Mouse (Mus musculus) CD4-positive, CD25-positive, alpha-beta regulatory T cell, adult 4 months (primary cell): Measurements from ENCODE around the gene Sh2d6. TPM values are rescaled to one million over a fixed set of nuclear protein-coding genes. Genes with fewer than 3 reads are reported as not detected.
"Not testable (repeated sequence)": the region's sequence is repeated elsewhere in the genome, so short reads cannot be mapped to it uniquely, and the experiment has no call there.

ENCODE experiments used
- ATAC-seq: one replicate; pipeline ENCODE4 v1.8.0; 2017
- polyA plus RNA-seq, 2 experiments: library from polyadenylated mRNA; unstranded; fragments of 100-300 nt; shearing (Covaris generic); gene quantifications; one replicate each; pipeline ENCODE4 v1.2.1; 2017

The Sh2d6 gene
- polyA plus RNA-seq, 2 experiments from 2014 or later: not detected

DNA sequence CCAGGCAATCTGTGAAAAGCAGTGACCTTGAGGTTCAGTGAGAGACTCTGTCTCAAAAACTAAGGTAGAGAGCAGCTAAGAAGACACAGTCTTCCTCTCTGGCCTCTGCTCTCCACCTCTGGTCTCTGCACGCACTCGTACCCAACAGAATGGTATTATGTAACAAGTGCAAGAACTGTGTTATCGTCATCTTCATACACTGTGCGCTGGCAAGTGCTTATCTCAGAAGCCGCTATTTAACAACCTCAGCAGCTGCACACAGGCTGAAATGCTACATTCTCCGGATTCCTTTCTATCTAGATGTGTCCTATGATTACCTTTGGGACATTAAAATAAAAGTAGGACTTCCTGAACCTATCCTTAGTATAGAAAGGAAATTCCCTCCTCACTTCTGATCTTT is 28.6 kb downstream of the Sh2d6 start:
- ATAC-seq: no peak

DNA sequence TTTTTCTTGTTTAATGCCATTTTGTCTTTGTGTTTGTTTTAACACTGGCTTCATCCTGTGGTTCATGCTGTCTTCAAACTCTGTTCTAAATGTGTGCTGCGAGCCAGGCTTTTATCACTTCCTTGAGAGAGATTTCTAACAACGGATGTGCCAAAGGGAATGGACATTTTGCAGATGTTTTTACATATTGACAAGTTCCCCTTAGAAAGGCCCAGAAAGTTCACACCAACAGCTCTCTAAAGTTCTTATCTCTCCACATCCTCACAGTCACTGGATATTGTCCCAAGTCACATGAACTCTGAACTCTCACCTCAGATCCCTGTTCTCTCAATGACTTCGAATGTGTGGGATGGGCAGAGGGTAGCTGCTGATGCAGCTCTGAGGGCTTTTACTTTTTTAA is 30.4 kb downstream of the Sh2d6 start:
- ATAC-seq: no peak

DNA sequence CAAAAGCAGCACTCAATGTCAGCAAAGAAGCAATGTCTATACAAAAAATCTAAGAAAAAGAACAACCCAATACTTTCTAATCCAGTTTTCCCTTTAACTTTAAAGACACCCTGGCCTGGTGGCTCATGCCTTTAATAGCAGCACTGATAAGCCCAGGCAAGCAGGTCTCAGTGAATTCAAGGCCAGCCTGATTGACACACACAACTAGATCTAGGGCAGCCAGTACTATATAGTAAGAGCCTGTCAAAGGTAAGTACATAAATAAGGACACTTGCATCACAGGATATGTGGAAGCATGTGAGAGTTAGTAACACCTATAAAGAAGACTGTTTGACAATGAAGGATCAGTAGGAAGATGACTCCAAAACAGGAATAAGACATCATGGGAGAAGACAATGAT is 32.0 kb downstream of the Sh2d6 start:
- no peak for ATAC-seq

- no peak for ATAC-seq
These were observed 32.7 kb downstream of the Sh2d6 start for GRCm38 (mm10) chr6:72488850-72489249.

- ATAC-seq: no peak
These were observed 34.2 kb downstream of the Sh2d6 start for GRCm38 (mm10) chr6:72487282-72487681.

DNA sequence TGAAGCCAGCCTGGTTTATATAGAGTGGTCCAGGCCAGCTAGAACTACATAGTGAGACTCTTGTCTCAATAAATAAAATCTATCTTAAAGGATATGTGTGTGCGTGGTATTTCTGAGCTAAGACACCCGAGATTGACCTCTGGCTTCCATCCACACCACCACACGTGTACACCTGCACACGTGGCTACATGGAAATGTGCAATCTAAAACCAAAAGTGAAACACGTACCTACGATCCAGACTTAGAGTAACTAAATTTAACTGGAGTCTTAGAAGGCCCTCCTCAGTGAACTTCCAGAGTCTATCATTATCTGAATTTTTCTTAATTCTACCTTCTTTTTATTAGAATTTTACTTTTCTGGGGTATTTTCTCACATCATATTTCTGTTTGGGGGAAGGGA is 35.2 kb downstream of the Sh2d6 start:
- peak; percentile 75 for ATAC-seq

DNA sequence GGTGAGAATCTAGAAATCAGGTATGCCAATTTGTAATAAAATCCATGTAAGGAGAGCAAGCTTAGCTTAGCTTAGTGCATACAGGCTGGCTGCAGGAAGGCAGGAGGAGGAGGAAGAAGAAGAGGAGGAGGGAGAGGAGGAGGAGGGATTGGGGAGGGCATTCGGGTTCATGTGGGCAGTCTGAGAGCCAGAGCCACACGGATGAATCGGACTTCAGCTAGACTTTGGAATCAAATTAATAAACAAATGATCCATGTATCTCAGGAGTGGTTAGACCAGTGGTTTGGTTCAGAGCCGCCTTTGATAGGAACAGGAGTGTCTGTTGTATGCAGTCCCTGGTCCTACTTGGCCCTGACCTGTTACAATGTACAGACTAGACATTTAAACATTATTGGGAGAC is 36.6 kb downstream of the Sh2d6 start:
- no peak for ATAC-seq

- ATAC-seq: no peak
These were observed 39.4 kb downstream of the Sh2d6 start for GRCm38 (mm10) chr6:72482156-72482555.

DNA sequence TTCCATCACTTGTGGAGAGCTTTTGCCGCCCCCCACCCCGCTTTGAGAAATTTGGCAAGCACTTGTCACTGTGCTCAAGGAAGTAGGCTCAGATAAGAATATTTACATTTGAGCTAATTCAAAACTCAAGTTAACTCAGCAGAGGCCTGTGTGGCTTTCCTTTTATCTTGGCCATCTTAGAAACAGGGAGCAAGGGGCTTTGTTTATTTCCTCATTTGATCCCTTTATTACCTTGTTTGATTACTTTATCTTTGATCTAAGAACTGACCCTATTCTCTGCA is 41.1 kb downstream of the Sh2d6 start:
- ATAC-seq: no peak

DNA sequence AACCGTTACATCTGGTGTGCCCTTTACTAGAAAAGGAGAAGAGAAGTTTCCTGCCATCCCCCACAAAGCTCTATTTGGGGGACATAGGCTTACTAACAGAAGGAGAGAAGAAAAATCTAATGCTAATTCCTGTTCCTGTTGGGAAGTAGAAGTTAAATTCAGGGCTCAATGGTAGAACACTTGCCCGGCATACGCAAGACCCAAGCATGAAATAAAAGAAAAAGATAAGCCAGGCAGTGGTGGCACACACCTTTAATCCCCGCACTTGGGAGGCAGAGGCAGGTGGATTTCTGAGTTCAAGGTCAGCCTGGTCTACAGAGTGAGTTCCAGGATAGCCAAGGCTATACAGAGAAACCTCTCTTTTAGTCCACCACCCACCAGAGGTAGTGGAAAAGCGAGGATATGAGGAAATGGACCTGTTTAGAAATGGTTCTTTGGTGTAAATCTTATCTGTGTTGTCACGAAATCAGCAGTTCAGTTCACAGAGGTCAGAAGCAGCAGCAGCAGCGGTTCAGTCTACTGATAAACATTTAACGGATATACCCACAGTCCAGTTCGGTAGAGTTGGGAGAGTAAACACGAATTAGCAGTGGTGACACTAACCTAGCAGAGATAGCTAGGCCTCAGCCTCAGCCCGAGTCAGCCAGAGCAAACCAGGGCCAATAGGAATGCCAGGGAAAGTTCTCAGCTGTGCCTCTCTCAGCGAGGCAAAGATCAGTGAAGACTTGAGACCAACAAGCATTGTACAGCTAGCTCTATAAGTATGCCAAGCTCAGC is 41.7 kb downstream of the Sh2d6 start:
- no peak for ATAC-seq

DNA sequence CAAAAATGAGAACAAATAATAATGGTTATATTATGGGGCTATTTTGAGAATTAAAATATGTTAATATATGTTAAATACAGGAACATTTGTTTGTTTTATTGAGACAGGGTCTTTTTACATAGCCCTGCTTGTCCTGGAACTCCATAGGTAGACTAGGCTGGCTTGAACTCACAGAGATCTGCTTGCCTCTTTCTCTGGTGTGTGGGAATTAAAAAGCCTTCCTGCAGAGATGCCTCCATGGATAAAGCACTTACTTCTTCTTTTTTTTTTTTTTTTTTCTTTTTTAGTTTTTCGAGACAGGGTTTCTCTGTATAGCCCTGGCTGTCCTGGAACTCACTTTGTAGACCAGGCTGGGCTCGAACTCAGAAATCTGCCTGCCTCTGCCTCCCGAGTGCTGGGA is 42.8 kb downstream of the Sh2d6 start:
- ATAC-seq: not testable (repeated sequence)

GRCm38 (mm10) chr6:72477621-72478020 is 43.9 kb downstream of the Sh2d6 start:
- no peak for ATAC-seq

GRCm38 (mm10) chr6:72476836-72477235 is 44.7 kb downstream of the Sh2d6 start:
- ATAC-seq: no peak

- no peak for ATAC-seq
These were observed 46.1 kb downstream of the Sh2d6 start for GRCm38 (mm10) chr6:72475221-72475985.

DNA sequence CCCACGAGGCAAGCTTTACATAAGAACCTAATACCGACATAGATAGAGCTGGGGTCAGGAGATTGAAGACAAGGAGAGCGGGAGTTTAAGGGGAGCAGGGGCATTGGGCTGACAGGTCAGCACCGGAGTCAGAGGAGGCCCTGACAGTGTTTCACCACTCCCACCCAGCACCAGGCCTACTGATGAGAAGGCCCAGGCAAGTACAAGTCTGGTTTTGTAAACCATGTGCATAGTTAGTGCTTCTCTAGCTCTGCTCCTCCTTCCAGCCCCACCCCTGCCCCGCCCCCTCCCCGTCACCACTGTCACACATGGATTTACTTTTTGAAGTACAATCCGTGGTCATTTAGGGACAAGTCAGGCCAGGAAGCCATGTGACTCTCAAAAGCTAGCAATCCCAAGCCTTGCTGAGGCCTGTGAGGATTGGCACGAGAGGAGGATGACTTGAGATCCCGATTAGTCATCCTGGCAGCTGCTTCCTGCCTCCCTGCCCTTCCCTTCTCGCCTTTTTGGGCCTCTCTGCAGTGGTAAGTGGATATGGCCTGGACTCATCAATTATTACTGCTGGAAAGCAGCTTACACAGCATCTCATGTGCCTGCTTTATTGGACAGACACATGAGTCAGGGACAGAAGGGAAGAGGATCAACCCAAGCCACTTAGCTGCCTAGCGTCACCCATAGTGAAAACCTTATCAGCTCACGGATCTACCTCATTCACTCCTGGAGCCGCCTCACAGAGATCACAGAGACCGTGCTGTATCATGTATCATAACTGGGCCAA is 48.1 kb downstream of the Sh2d6 start:
- no peak for ATAC-seq

DNA sequence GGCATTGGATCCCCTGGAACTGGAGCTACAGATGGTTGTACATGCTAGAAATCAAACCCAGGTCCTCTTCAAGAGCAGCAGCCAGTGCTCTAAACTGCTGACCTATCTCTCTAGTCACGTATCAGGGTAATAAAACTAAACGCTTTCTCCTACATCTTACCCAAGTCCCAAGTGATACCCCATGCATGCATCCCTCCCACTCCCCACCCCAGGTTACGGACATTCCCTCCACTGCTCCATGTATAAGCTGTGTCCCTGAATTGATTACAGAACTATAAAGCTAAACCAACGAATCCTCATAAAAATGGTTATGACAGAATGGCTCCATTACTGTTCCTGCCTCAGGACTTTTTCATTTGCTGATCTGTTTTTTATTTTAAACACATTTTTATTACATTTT is 55.3 kb downstream of the Sh2d6 start:
- ATAC-seq: no peak

- ATAC-seq: no peak
These were observed 55.9 kb downstream of the Sh2d6 start for GRCm38 (mm10) chr6:72465361-72466157.

Other genes starting within 250 kb of the Sh2d6 start
- not detected for gene Sftpb, start 217.1 kb downstream of the Sh2d6 start, polyA plus RNA-seq
- 10 to 100 TPM; 19.2 to 19.7 TPM for gene Usp39, start 176.5 kb downstream of the Sh2d6 start, polyA plus RNA-seq
- gene 0610030E20Rik, start 174.4 kb downstream of the Sh2d6 start, polyA plus RNA-seq: 10 to 100 TPM; 17.7 to 18.4 TPM
- 1 to 10 TPM in 1 of 2 experiments, under 1 TPM in 1; 0.57 to 1.6 TPM for gene Tmem150a, start 166.3 kb downstream of the Sh2d6 start, polyA plus RNA-seq
- 100 to 1,000 TPM; 141 to 148 TPM for gene Rnf181, start 154.8 kb downstream of the Sh2d6 start, polyA plus RNA-seq
- gene Vamp5, start 141.2 kb downstream of the Sh2d6 start, polyA plus RNA-seq: 10 to 100 TPM; 66.7 to 70.3 TPM
- 100 to 1,000 TPM; 326 to 346 TPM for gene Vamp8, start 131.0 kb downstream of the Sh2d6 start, polyA plus RNA-seq
- gene Ggcx, start 107.4 kb downstream of the Sh2d6 start, polyA plus RNA-seq: 10 to 100 TPM in 1 of 2 experiments, 1 to 10 TPM in 1; 5.6 to 11.6 TPM
- gene Mat2a, start 82.1 kb downstream of the Sh2d6 start, polyA plus RNA-seq: 100 to 1,000 TPM; 222 to 239 TPM
- gene Capg, start 22.7 kb upstream of the Sh2d6 start, polyA plus RNA-seq: 100 to 1,000 TPM; 547 to 812 TPM
- gene Elmod3, start 76.7 kb upstream of the Sh2d6 start, polyA plus RNA-seq: 10 to 100 TPM; 22.9 to 32.2 TPM
- 1 to 10 TPM; 5.3 to 5.7 TPM for gene Retsat, start 76.8 kb upstream of the Sh2d6 start, polyA plus RNA-seq
- gene Tgoln1, start 95.3 kb upstream of the Sh2d6 start, polyA plus RNA-seq: 100 to 1,000 TPM; 114 to 143 TPM